Mouse (Mus musculus) lung, postnatal 0 days (tissue): ENCODE measurements around the gene Xpc. TPM values are rescaled to one million over a fixed set of nuclear protein-coding genes. Genes with fewer than 3 reads are reported as not detected.

Experiments
- ATAC-seq: fragments of 200-750 bp; cut with Nextera tagmentation; 2 replicates; pipeline ENCODE4 v1.8.0; 2017; ENCODE audit warnings: moderate library complexity
- DNase-seq: peaks from one replicate; pipeline ENCODE4 v3.0.0-alpha.2; 2016; ENCODE audit warnings: low spot score
- H3K27ac ChIP-seq: fragments of 300-500 bp; sonication (generic); 2 replicates; pipeline ENCODE4 v1.5.1; 2014; ENCODE audit warnings: antibody characterized with exemption, mild to moderate bottlenecking, low read length, mixed read lengths
- H3K27me3 ChIP-seq: fragments of 300-500 bp; sonication (generic); replicated peaks from 2 replicates; pipeline ENCODE4 v1.6.1; 2014; ENCODE audit warnings: low read length, mixed read lengths; ENCODE audit not compliant: insufficient read depth
- H3K36me3 ChIP-seq: fragments of 300-500 bp; sonication (generic); 2 replicates; pipeline ENCODE4 v1.6.1; 2014; ENCODE audit warnings: low read length, mixed read lengths; ENCODE audit not compliant: insufficient read depth
- H3K4me1 ChIP-seq: fragments of 300-500 bp; sonication (generic); 2 replicates; pipeline ENCODE4 v1.6.1; 2014; ENCODE audit warnings: antibody characterized with exemption, low read depth, low read length, mixed read lengths; ENCODE audit not compliant: insufficient read depth
- H3K4me2 ChIP-seq: fragments of 300-500 bp; sonication (generic); replicated peaks from 2 replicates; pipeline ENCODE4 v1.6.1; 2014; ENCODE audit warnings: low read depth, mild to moderate bottlenecking, low read length, moderate library complexity, mixed read lengths
- H3K4me3 ChIP-seq: fragments of 300-500 bp; sonication (generic); 2 replicates; pipeline ENCODE4 v1.5.1; 2014; ENCODE audit warnings: low read depth, low read length
- H3K9ac ChIP-seq: fragments of 300-500 bp; sonication (generic); replicated peaks from 2 replicates; pipeline ENCODE4 v1.6.1; 2014; ENCODE audit warnings: low read depth, mild to moderate bottlenecking
- H3K9me3 ChIP-seq: fragments of 300-500 bp; sonication (generic); 2 replicates; pipeline ENCODE4 v1.6.1; 2016; ENCODE audit warnings: low read length, mixed read lengths
- CTCF ChIP-seq: IDR thresholded peaks from 2 replicates; pipeline ENCODE4 v1.5.1; 2016; ENCODE audit warnings: antibody characterized with exemption, mild to moderate bottlenecking
- EP300 ChIP-seq: IDR thresholded peaks from 2 replicates; pipeline ENCODE4 v1.6.1; 2016; ENCODE audit warnings: antibody characterized with exemption, mild to moderate bottlenecking, control low read depth
- WGBS: fragments of 180-500 bp; shearing (Covaris S2); extraction: QIAGEN DNeasy Blood & Tissue Kit; methylation state at CpG from one replicate; pipeline ENCODE4 v1.1.7; 2014; 5-methylcytosine and 5-hydroxymethylcytosine counted together
- polyA plus RNA-seq: library from polyadenylated mRNA; unstranded; fragments of >200 nt; fragmentation: Nextera tagmentation; extraction: Ambion mirVana; gene quantifications from 2 replicates; pipeline ENCODE4 v1.2.1, GENCODE M21; 2015

Xpc gene
- polyA plus RNA-seq, 1 experiment from 2014 or later = 18.5 TPM

GRCm38 (mm10) chr6:91503302-91503701, 12.4 kb downstream of the Xpc start:
- no peaks in the 10 kb centered on the region for H3K27me3 ChIP-seq
- no peak overlapping the region for H3K4me3 ChIP-seq
- ATAC-seq = no peak

DNA sequence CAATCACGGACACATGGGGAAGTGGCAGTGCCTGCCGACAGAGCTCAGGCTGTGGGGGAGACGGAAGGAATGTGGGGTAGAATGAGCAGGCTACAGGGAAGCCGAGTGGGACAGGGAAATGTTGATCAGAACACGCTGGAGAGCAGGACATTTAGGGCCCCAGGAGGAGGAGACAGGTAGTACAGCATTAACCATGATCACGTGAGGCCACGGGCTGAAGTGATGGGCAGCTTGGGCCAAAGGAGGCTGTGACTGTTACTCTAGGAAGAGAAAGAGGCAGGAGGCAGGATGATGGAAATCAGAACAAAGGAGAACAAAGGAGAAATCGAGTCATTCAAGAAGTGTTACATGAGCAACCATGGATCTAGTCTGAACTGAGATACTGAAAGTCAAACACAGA, 21.2 kb downstream of the Xpc start:
- ATAC-seq (no peak), DNase-seq (no peak)
- Histone ChIP-seq H3K9ac (no peak overlapping the region), H3K9me3 (no peaks in the 10 kb centered on the region), H3K4me2 (no peak overlapping the region), H3K4me1 (no peaks in the 10 kb centered on the region), H3K27ac (no peak overlapping the region), H3K27me3 (no peaks in the 10 kb centered on the region), H3K36me3 (peaks cover 20% of the 10 kb centered on the region), H3K4me3 (no peak overlapping the region)
- WGBS = 83% methylated on average over 8 of the region's 8 CpGs
- TF ChIP-seq EP300 = no peak
- no peak for TF ChIP-seq CTCF

More at GRCm38 (mm10) chr6:91503302-91503701, 12.4 kb downstream of the Xpc start:
- TF ChIP-seq EP300 = no peak
- TF ChIP-seq CTCF = no peak
- Histone ChIP-seq H3K4me2 (no peak overlapping the region), H3K4me1 (no peaks in the 10 kb centered on the region), H3K36me3 (peaks cover 76% of the 10 kb centered on the region), H3K9ac (no peak overlapping the region), H3K27ac (no peak overlapping the region), H3K9me3 (no peaks in the 10 kb centered on the region)
- no peak for DNase-seq
- 76% methylated on average over 1 of the region's 1 CpGs for WGBS

GRCm38 (mm10) chr6:91493053-91493452, 22.6 kb downstream of the Xpc start:
- Histone ChIP-seq H3K9me3 (no peaks in the 10 kb centered on the region), H3K9ac (no peak overlapping the region), H3K27ac (no peak overlapping the region), H3K36me3 (peaks cover 14% of the 10 kb centered on the region), H3K4me2 (no peak overlapping the region), H3K4me1 (peaks cover 4% of the 10 kb centered on the region; the same call in 1 of the 2 replicates), H3K4me3 (no peak overlapping the region), H3K27me3 (no peaks in the 10 kb centered on the region)
- TF ChIP-seq CTCF (no peak), EP300 (no peak)
- 72% methylated on average over 10 of the region's 10 CpGs for WGBS
- no peak for DNase-seq
- ATAC-seq = no peak

DNA sequence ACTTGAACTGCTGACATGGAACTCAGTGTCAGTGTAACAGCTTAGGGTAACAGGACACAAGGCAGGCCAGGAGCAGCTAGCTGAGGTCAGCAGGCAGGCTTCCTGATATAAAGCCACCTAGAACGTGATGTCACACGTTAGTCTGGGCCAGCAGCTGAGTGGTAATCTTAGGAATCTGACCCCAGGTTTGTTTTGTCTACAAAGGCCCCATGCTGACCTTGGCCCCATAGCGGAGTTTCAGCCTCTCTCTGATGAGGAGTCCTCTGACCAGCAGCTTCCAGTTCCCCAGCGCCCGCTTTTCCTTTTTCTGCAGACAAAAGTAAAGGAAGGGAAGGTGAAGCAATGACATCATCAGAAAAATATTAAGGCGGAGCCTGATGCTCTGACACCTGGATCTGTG, 24.7 kb downstream of the Xpc start:
- 0 out of 2 replicates have a peak overlapping the region, but pooled peaks have one; percentile 2 for H3K27ac ChIP-seq
- peak; percentile 31 for DNase-seq
- H3K27me3 ChIP-seq = no peaks in the 10 kb centered on the region
- H3K4me3 ChIP-seq = no peak overlapping the region
- no peak overlapping the region for H3K9ac ChIP-seq
- H3K36me3 ChIP-seq = peaks cover 16% of the 10 kb centered on the region; the same call in 1 of the 2 replicates
- H3K4me1 ChIP-seq = peaks cover 4% of the 10 kb centered on the region; the same call in 1 of the 2 replicates
- H3K9me3 ChIP-seq = no peaks in the 10 kb centered on the region
- no peak for TF ChIP-seq EP300
- TF ChIP-seq CTCF = no peak
- no peak for ATAC-seq
- H3K4me2 ChIP-seq = no peak overlapping the region
- WGBS = 44% methylated on average over 6 of the region's 6 CpGs

GRCm38 (mm10) chr6:91489872-91490271, 25.8 kb downstream of the Xpc start:
- ATAC-seq (no peak), DNase-seq (no peak)
- H3K36me3 ChIP-seq = peaks cover 21% of the 10 kb centered on the region; the same call in 1 of the 2 replicates
- peaks cover 4% of the 10 kb centered on the region; the same call in 1 of the 2 replicates for H3K4me1 ChIP-seq
- no peak overlapping the region for H3K4me3 ChIP-seq
- H3K27ac ChIP-seq = peak overlapping the region; percentile 86
- H3K9me3 ChIP-seq = no peaks in the 10 kb centered on the region
- WGBS = 86% methylated on average over 10 of the region's 10 CpGs
- no peak overlapping the region for H3K9ac ChIP-seq
- H3K27me3 ChIP-seq = no peaks in the 10 kb centered on the region
- TF ChIP-seq EP300 = no peak
- TF ChIP-seq CTCF = no peak
- H3K4me2 ChIP-seq = no peak overlapping the region

GRCm38 (mm10) chr6:91488496-91489212, 27.0 kb downstream of the Xpc start:
- DNase-seq (peak; percentile 99), ATAC-seq (peak; percentile 95)
- WGBS = 34% methylated on average over 9 of the region's 9 CpGs
- Histone ChIP-seq H3K9ac (no peak overlapping the region), H3K36me3 (peaks cover 28% of the 10 kb centered on the region; the same call in 1 of the 2 replicates), H3K4me3 (no peak overlapping the region), H3K4me2 (no peak overlapping the region), H3K27ac (peak overlapping the region; percentile 86), H3K27me3 (no peaks in the 10 kb centered on the region), H3K9me3 (no peaks in the 10 kb centered on the region), H3K4me1 (peaks cover 4% of the 10 kb centered on the region; the same call in 1 of the 2 replicates)
- TF ChIP-seq EP300 = peak; percentile 90
- no peak for TF ChIP-seq CTCF
